Mouse (Mus musculus): ENCODE data around the gene Apopt1.
"Not testable (repeated sequence)": the region's sequence is repeated elsewhere in the genome, so short reads cannot be mapped to it uniquely, and the experiment has no call there.

Gene Apopt1

DNA sequence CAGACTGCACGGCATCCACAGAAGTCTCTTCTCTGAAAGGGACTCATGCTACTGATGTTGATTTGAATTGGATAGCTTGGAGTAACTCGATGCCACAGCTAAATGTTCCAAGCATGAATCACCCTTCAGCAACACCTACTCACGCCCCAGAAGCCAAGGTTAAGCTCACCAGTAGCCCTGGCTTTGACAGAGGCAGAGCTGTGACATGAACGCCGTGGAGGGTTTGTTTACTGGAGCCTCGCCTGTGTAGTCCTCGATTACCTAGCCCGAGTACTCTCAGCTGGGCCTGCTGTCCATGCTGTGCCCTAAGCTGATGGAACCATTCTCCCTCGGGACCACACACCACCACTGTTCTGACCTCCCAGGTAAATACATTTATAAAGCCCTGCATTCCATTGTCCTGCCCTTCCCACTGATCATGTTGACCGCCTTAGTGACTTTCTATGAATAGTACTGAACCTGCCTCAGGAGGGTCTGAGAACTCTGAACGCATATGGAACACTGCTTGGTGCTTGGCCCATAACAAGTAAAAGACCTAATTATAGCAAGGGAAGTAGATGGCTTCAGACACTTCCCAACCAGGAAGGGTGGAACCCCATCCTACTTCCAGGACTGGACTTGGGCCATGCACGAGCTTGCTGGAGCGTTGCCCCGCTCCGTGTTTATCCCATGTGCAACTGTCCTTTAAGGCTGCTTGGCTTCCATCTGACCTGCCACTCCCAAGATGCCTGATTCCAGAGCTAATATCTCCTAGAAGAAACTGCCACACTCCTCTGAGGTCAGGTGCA, 7.7 kb upstream of the Apopt1 start:
- no peak for DNase-seq (ENCODE audit: low spot score in 2 of 2)

DNA sequence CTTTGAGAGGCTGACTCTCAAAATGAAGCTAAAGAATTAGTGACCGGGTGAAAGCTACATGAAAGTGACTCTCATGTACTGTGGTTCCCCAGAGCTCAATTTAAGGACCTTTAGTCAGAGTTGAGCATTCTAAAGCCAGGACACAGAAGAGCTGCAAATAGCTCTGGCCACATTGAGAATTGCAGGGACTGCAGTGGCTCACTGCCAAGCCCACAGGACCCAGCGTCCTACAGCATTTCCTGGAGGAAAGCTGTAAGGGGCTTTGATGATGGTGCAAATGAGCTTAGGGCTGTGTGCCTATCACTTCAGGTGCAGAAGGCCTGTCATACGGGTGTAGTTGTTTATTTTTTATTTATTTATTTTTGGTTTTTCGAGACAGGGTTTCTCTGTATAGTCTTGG, 4.9 kb upstream of the Apopt1 start:
- no peak for DNase-seq (ENCODE audit: low spot score in 2 of 2)

DNA sequence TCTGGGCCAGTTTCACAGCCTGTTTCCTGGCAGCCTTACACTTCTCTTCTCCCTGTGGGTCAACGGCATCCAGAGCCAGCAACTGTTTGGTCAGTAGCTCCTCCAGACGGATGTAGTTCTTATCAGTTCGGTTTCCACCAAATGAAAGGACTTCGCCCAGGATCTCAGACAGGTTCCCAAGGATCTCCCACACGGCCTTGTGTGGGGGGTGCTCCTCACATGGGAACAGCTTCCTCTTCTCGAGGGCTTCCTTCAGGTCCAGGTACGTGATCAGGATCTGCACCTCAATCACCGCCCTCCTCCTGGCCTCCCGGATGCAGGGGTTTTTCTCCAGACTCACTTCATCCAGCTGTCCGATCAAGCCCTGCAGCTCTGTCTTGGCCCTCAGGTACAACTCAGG, 3.0 kb upstream of the Apopt1 start:
- DNase-seq (ENCODE audit: low spot score in 2 of 2): no peak

DNA sequence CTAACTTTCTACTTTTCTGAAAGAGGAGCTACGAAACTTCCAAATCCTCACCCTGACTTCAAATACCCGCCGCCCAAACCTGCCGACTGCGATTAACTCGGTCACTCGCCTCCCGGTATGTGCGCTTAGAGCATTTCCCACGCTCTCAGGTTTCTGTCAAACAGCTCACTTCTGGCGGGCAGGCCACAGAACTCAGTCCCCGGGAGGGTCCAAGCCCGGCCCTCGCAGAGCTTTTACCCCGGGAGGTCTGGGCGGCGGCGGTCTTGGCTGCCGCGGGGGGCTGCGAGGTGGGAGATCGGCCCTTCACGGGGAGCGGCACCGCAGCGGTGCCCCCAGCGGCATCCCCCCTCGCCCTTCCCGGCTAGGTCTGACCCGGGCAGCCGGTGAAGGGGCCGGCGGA, 585 bp upstream of the Apopt1 start:
- DNase-seq (ENCODE audit: low spot score in 2 of 2): no peak

DNA sequence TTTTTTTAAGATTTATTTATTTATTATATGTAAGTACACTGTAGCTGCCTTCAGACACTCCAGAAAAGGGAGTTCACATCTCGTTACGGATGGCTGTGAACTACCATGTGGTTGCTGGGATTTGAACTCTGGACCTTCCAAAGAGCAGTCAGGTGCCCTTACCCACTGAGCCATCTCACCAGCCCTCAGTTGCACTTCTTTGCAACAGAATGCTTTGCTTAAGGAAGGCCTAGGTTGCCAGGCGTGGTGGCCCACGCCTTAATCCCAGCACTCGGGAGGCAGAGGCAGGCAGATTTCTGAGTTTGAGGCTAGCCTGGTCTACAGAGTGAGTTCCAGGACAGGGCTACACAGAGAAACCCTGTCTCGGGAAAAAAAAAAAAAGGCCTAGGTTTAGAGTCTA, 819 bp downstream of the Apopt1 start:
- DNase-seq (ENCODE audit: low spot score in 2 of 2): not testable (repeated sequence)

DNA sequence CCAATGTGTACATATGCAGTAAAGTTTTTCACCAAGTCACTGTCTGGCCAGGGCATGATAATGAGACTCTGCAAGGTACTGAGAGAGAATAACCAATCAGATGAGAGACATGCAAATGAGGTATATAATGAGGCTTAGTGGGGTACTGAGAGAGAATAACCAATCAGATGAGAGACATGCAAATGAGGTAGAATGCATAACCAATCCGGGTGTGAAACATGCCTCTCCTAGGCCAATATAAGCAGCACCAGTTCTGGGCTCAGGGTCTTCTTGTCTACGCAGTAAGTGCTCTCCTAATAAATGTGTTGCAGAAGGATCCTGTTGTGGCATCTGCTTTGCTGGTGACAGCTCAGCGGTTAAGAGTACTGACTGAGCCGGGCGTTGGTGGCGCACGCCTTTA, 3.4 kb downstream of the Apopt1 start:
- DNase-seq (ENCODE audit: low spot score in 2 of 2): no peak

DNA sequence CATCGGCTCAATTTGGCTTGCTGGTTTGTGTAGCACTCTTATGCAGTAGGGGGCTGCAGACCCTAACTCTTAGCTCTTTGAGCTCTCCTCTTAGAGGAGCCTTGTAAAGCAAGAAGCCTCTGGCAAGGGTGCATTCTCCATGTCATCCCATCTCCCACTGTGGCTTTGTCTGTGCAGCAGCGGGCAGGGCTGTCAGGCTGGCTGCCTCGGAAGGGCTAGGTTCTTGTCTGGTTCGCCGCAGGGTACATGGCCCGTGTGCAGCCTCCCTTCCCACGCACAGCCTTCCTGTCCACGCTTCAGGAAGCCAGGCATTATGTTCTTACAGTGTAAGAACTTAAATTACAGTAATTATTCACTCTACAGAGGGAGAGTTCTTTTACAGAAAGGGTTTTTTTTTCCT, 5.6 kb downstream of the Apopt1 start:
- no peak for DNase-seq (ENCODE audit: low spot score in 2 of 2)

DNA sequence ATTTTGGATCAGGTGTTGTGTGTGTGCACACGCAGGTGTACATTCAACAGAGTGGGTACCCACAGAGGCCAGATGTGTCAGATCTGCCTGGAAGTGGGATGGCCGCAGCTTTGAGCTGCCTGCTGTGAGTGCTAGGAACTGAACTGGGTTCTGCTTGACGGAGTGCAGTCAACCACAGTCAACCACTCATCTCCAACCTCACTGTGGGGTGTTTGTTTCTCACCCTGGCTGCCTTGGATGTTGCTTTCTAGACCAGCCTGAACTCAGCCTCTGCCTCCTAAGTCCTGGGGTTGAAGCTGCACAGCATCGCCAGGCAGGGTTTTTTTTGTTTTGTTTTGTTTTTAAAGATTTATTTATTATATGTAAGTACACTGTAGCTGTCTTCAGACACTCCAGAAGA, 7.2 kb downstream of the Apopt1 start:
- no peak for DNase-seq (ENCODE audit: low spot score in 2 of 2)

DNA sequence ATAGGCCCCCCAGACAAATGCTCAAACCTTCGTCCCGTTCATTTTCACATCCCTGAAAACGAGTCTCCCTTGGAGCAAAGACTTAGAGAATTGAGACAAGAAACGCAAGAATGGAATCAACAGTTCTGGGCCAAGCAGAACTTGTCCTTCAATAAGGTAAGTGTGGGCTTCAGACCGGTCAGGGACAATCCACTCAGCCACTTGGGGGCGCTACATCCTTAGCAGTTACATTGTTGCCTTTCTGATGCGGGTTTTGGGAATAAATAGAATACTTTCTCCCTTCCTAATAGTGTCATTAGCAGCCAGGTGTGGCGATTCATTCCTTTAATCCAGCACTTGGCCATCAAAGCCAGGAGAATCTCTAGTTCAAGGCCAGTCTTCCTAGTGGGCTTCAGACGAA, 9.6 kb downstream of the Apopt1 start:
- no peak for DNase-seq (ENCODE audit: low spot score in 2 of 2)

DNA sequence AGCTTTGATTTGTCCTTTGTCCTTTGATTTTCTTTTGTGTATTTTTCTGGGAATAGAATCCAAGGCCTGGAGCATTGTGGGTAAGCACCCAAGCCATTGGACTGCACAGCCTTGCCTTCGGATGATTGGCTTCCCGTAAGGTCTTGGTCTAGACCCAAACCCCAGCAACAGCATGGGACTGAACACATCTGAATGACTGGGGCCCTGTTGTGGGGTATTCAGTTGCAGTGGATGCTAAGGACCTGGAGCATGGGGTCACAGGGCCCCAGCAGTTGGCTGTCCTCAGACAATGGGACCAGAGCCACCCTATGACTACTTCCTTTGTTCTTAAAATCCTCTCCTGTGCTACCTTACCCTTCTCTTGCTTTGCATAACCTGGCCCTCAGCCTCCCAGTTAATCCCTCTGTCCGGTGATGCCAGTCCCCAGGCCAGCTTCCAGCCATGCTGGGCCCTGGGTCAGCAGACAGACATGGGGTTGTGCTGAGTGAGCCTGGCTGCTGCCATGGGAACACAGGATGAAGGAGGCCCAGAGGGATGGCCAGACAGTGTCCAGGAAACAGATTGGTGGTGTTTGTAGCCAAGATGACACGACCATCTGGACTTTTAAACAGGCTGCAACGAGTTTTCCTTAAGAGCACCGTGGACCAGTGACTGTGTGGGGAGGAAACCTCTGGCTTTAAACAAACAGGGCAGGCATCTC, 11.7 kb downstream of the Apopt1 start:
- DNase-seq (ENCODE audit: low spot score in 2 of 2): no peak

DNA sequence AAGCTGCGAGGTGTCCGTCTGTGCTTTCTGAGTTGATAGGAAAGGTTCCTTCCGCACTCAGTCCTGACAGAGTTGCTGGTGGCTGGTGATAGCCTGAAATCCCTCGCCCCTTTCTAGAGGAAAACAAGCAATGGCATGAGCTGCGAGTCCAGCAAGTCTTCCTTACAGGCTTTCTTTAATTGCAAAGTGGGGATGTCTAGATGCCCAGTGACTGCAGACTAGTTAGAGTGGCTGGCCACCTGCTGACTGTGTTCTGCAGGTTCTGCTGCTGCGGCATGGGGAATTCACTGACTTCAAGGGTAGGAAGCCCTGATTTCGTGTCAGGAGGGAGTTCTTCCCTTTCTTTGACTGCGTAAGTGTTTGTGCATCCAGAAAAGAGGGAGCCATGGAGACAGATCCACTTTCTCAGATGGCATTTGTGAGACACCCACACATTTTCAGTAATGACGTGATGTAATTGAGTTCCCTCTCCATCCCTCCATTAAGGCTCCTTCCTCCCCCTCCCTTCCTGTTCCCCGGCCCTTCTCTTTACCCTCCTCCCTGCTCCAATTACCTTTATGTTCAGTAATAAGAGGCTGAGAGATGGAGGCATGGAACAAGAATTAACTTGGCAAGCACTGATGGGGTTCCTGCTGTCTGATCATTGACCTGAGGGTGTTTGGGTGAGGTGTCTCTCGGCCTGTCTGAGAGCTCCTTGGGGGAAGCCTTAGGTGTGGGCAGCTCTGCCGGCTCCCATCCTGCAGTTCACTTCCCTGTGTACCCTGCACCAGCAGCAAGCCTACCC, 12.5 kb downstream of the Apopt1 start:
- no peak for DNase-seq (ENCODE audit: low spot score in 2 of 2)

DNA sequence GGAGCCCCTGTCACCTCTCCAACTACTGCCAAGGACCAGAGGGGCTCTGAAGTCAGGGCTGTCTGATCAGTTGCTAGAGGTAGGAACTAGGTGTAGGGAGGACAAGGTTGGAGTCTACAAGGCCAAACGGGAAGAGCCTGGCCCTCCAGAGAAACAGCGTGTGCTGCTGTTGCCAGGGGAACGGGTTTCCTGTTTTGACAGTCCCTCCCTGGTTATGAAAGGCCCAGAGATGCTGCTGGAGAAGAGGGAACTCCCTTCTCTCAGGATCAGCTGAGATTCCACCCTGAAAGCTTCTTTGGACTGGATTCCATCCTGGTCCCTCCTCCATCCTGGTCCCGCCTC, 13.0 kb downstream of the Apopt1 start:
- peak in 1 of 2 experiments; percentile 54 for DNase-seq (ENCODE audit: low spot score in 2 of 2)

DNA sequence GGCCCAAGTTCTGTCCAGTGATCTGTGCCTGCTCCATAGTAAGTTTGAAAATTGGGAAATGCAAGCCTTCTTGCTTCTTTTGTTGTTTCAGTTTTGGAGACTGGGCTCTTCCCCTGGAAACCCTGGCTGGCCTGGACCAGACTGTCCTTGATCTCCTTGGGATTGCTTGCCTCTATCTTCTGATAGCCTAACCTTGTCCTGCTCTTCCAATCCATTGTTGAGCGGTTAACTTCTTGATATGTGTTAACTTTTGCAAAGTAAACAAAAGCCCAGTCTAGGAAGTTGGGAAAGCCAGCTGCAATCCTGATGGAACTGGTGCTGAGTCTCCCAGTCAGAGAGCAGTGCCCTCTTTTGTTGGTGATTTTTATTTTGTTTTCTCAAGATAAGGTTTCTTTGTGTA, 14.9 kb downstream of the Apopt1 start:
- no peak for DNase-seq (ENCODE audit: low spot score in 2 of 2)

DNA sequence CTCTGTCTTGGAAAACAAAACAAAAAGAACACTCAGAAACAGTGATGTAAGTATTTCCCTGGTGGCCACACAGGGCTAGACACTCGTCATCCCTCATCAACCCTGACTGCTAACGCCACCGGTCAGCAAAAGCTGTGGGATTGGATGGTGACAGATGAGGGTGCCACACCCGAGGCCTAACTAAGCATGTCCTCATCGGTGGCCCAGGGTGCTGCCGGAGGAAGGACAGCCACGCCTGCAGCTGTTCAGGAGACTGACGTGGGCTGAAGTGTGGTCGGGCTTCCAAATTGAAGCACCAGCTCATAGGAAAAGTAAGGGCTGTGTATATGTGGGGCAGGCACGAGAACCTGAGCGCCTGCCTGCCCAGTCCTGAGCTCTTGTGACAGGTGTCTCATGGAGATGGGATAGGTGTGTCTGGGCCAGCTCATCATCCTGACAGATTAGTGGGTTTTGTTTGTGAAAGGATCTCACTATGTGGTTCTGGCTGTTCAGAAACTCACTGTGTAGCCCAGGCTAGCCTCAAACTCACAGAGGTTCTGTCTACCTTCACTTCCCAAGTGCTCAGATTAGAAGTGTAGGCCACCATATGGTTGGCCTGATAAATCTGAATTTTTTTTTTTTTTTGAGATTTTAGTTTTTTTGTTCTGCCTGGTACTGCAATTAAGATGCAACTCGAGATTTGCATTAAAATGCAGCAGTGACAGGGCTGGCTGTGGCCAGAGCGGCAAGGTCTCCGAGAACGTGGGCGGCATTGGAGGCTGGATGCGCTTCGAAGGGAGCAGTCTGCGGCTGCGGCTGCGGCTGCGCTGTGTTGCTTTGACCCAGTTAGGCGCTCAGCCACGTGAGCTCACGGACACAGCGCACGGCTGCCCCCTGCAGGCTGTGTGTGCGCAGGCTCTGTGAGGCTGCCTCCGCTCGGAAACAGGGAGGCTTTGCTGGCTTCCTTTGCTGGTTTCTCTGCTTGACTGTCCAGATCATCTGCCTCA, 19.1 kb downstream of the Apopt1 start:
- DNase-seq (ENCODE audit: low spot score in 2 of 2): peak; percentile 66 to 78

DNA sequence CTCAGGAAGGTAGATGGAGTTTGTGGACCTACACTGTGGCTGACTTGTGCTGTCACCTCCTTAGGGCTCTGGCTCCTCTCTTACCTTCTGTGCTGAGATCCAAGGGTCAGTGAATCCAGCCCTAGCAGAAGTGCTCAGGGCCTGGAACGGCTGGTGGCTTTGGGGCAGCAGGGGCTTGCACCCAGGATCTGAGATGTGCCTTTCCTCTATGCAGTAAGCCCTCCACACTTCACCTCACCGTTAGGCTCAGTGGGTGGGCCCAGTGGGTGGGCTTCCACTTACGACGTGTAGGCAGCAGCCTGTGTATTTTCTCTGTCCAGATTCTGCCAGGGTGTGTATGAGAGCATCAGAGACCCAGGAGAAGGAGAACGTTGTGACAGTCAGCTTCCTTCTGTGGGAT, 19.9 kb downstream of the Apopt1 start:
- no peak for DNase-seq (ENCODE audit: low spot score in 2 of 2)

DNA sequence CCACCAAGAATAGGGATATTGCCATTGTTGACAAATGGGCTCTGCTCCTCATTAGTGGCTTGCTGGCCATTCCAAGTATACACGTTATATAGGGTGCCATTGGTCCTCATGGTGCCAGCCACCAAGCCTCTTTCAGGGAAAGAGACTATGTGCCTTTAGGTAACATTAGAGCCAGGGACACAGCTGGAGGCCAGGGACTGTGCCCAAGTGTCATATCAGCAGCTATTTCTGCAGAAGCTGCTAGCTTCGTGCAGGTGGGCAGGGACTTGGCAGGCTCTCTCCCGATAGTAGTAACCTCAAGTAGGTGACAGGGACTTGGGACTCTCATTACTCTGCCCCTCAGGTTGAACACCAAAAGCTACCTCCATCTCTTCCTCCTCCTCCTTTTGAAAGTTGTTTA, 21.9 kb downstream of the Apopt1 start:
- DNase-seq (ENCODE audit: low spot score in 2 of 2): no peak

DNA sequence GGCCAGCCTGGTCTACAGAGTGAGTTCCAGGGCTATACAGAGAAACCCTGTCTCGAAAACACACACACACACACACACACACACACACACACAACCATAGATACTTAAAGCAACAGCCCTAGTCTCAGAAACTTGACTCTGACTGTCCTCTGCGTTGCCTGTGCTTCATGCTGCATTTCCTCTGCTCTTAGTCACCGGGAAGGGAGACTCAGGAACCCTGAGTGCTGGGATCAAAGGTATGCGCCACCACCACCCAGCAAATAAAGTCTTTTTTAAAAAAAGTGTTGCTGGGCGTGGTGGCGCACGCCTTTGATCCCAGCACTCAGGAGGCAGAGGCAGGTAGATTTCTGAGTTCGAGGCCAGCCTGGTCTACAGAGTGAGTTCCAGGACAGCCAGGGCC, 23.6 kb downstream of the Apopt1 start:
- not testable (repeated sequence) for DNase-seq (ENCODE audit: low spot score in 2 of 2)

DNA sequence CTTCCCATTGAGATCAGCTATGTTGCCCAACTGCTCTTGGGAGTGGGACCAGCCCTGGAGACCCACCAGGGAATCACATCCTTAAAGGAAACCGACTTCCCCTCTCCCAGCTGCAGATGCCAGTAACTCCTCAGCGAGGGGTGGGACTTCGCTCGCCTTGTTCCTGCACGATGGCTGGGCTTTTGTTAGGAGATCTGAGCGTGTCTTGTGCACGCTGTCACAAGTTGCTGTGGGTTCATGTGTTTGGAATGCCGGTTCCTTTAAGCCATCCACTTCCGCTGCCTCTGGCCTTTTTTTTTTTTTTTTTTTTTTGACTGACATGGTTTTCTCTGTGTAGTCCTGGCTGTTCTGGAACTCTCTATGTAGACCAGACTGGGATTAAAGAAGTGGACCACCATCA, 24.3 kb downstream of the Apopt1 start:
- no peak for DNase-seq (ENCODE audit: low spot score in 2 of 2)

DNA sequence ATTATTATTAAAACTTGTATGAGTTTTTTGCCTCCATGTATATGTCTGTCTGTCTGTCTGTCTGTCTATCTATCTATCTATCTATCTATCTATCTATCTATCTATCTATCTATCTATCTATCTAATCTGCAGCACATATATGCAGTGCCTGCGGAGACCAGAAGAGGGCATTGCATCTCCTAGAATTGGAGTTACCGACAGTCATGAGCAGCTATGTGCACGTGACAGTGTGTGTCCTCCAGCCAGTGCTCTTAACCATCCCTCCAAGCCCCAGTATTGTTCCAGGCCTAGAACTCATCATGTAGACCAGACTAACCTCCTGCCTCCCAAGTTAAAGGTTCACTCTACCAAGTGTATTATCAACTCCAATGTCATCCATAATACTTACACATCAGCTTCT, 25.7 kb downstream of the Apopt1 start:
- peak in 1 of 2 experiments; percentile 59 for DNase-seq (ENCODE audit: low spot score in 2 of 2)

DNA sequence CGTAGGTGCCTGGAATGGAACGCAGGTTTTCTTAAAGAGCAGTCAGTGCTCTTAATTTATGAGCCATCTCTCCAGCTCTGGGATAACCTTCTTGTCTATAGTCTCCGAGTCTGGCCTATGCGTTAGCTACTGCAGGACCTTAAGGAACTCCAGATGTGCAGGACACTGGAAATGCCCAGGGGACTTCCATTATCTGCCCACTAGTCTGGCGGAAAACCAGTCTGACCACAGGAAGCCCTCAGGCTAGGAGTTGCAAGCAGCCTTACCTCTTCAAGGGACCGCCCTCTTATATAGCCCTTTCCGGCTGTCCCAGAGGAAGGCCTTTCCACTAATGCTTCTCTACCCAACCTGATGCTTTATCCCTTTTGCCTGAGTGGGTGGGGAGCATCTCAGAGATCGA, 28.3 kb downstream of the Apopt1 start:
- DNase-seq (ENCODE audit: low spot score in 2 of 2): no peak

DNA sequence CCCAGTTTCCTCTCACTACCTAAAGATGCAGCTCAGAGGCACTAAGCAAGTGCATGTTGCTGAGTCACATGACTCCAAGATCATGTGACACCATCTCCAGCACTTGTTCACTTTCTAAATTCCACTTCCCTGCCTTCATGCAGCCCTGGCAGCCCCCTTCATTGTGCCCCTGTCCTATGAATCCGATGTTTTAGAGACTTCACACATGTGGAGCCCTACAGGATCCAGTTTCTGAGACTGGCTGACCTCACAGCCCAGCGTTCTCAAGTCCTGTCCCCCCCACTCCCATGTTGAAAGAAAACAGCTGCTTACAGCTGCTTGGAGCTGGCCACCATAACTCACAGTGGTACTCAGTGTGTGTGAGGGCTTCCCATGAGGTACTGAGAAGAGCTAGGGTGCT, 30.4 kb downstream of the Apopt1 start:
- no peak for DNase-seq (ENCODE audit: low spot score in 2 of 2)

DNA sequence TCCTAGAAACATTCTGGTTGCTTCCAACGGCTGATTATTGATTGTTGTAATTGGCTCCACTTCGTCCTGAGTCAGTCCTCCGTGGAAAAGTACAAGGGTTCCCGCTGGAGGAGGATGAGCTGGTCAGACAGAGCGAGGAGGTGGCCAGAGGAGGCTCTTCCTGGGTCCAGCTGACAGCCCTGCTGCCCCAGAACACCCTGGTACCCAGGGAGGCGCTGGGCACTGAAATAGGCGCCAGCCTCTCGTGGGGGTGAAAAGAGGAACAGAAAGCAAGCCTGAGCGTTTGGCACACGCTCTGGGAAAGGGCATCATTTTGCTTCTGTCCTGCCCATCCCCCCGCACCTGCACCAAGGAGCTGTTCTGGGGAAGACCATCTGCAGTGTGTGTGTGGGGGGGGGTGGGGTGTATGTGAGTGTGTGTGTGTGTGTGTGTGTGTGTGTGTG, 30.9 kb downstream of the Apopt1 start:
- DNase-seq (ENCODE audit: low spot score in 2 of 2): no peak
